Mouse (Mus musculus): ENCODE results near the gene Ece1.
A peak's percentile ranks its signal among the peaks of the same experiment; 100 is the strongest.
"Not testable (repeated sequence)": the region's sequence is repeated elsewhere in the genome, so short reads cannot be mapped to it uniquely, and the experiment has no call there.

The Ece1 gene

GRCm38 (mm10) chr4:137941871-137942781 lies 80.1 kb downstream of the Ece1 start:
- DNase-seq (ENCODE audit: low spot score) = peak; percentile 52

- DNase-seq (ENCODE audit: low spot score) = no peak
Observed at GRCm38 (mm10) chr4:137942782-137943486, 80.9 kb downstream of the Ece1 start.

GRCm38 (mm10) chr4:137943540-137943939 lies 81.5 kb downstream of the Ece1 start:
- DNase-seq (ENCODE audit: low spot score) = no peak

GRCm38 (mm10) chr4:137945376-137945775 lies 83.3 kb downstream of the Ece1 start:
- no peak for DNase-seq (ENCODE audit: low spot score)

- no peak for DNase-seq (ENCODE audit: low spot score)
Observed at GRCm38 (mm10) chr4:137946419-137946818, 84.4 kb downstream of the Ece1 start.

GRCm38 (mm10) chr4:137952840-137953239 lies 90.8 kb downstream of the Ece1 start:
- DNase-seq (ENCODE audit: low spot score) = peak; percentile 89

GRCm38 (mm10) chr4:137954184-137954583 lies 92.1 kb downstream of the Ece1 start:
- DNase-seq (ENCODE audit: low spot score) = no peak

- peak; percentile 38 for DNase-seq (ENCODE audit: low spot score)
Observed at GRCm38 (mm10) chr4:137954926-137955396, 92.9 kb downstream of the Ece1 start.

GRCm38 (mm10) chr4:137956260-137956659 lies 94.2 kb downstream of the Ece1 start:
- DNase-seq (ENCODE audit: low spot score) = no peak

GRCm38 (mm10) chr4:137959889-137960665 lies 98.0 kb downstream of the Ece1 start:
- DNase-seq (ENCODE audit: low spot score) = no peak

GRCm38 (mm10) chr4:137960757-137961156 lies 98.7 kb downstream of the Ece1 start:
- DNase-seq (ENCODE audit: low spot score) = no peak

GRCm38 (mm10) chr4:137962643-137963350 lies 100.8 kb downstream of the Ece1 start:
- DNase-seq (ENCODE audit: low spot score) = no peak

- no peak for DNase-seq (ENCODE audit: low spot score)
Observed at GRCm38 (mm10) chr4:137963431-137963830, 101.4 kb downstream of the Ece1 start.

GRCm38 (mm10) chr4:137963881-137964584 lies 102.0 kb downstream of the Ece1 start:
- DNase-seq (ENCODE audit: low spot score) = peak; percentile 88

- no peak for DNase-seq (ENCODE audit: low spot score)
Observed at GRCm38 (mm10) chr4:137964585-137964930, 102.5 kb downstream of the Ece1 start.

GRCm38 (mm10) chr4:137968203-137968602 lies 106.2 kb downstream of the Ece1 start:
- DNase-seq (ENCODE audit: low spot score) = peak; percentile 94

GRCm38 (mm10) chr4:137970623-137971199 lies 108.7 kb downstream of the Ece1 start:
- not testable (repeated sequence) for DNase-seq (ENCODE audit: low spot score)

- DNase-seq (ENCODE audit: low spot score) = not testable (repeated sequence)
Observed at GRCm38 (mm10) chr4:137974856-137975432, 112.9 kb downstream of the Ece1 start.

GRCm38 (mm10) chr4:137979066-137979644 lies 117.1 kb downstream of the Ece1 start:
- not testable (repeated sequence) for DNase-seq (ENCODE audit: low spot score)

- no peak for DNase-seq (ENCODE audit: low spot score)
Observed at GRCm38 (mm10) chr4:137982869-137983268, 120.8 kb downstream of the Ece1 start.
